Mouse (Mus musculus): Measurements from ENCODE around the gene Gmeb1.
"Not testable (repeated sequence)": the region's sequence is repeated elsewhere in the genome, so short reads cannot be mapped to it uniquely, and the experiment has no call there.

Gmeb1 gene

DNA sequence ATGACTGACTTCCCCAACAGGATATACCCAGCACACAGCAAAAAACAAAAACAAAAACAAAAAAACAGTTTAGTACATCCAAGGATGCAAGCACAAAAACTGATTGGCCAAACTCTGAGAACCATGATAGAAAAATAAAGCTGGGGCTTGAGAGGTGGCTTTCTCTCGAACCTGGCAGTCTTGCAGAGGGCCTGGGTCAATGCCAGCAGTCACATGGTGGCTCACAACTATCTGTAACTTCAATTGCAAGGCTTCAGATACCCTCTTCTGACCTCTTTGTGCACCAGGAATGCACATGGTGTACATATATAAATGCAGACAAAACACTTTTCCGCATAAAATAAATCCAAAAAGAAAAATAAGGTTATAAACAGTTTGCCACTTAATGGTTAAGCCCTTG is 11.8 kb upstream of the Gmeb1 start:
- no peak for DNase-seq

DNA sequence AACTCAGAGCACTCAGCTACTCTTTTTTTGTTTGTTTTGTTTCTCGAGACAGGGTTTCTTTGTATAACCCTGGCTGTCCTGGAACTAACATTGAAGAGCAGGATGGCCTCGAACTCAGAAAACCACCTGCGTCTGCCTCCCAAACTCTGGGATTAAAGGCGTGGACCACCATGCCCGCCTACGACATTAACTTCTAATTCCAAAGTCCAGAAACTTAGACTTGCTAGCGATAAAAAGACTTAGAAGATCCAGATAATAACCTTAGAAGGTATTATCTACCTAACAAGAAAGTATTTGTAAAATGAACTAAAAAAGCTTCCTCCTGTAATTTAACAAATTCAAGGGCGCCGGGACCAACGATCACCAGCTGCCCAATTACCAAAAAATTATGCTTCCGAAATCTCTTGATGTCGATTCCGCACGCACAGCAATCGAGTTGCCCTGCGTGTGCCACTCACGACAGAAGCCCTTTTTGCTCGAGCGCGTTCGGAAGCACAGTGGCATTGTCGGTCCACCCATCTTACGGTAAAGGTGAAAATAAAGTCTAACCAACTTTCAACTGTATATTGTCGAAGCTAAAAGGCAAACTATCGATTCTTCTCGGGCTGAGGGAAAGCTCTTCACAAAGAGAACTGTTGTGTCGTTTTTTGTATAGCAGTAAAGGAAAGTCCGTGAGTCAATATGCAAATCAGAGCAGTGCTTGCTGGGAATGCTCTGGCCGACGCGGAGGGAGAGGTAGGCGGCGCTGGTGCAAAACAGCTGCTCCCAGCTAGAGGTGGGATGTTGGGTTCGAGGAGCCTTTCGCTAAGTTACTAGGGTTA is 8.5 kb upstream of the Gmeb1 start:
- peak; percentile 65 to 85 for DNase-seq

DNA sequence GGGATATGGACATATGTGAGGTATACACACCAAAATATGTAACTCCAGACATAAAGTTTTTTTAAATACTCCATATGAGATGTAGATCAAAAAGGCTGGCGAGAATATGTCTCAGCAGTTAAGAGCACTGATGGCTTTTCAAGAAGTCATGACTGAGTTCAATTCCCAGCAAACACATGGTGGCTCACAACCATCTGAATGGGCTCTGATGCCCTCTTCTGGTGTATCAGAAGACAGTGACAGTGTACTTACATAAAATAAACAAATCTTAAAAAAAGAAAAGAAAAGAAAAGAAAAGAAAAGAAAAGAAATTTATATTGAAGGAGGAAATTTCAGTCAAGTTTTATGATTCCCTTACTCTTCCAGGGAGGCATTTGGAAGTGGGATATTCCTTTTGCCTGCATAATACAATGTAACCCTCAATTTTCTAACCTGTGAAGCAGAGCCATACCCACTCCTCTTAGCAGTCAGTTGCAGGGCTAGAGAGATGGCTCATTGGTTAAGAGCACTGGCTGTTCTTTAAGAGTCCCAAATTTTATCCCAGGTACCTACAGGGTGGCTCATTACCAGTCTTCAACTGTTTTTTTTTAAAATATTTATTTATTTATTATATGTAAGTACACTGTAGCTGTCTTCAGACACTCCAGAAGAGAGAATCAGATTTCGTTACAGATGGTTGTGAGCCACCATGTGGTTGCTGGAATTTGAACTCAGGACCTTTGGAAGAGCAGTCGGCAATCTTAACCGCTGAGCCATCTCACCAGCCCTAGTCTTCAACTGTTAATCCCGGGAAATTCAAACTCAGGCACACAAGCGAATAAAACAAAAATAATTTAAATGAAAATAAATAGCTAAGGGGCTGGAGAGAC is 7.7 kb upstream of the Gmeb1 start:
- no peak for DNase-seq

DNA sequence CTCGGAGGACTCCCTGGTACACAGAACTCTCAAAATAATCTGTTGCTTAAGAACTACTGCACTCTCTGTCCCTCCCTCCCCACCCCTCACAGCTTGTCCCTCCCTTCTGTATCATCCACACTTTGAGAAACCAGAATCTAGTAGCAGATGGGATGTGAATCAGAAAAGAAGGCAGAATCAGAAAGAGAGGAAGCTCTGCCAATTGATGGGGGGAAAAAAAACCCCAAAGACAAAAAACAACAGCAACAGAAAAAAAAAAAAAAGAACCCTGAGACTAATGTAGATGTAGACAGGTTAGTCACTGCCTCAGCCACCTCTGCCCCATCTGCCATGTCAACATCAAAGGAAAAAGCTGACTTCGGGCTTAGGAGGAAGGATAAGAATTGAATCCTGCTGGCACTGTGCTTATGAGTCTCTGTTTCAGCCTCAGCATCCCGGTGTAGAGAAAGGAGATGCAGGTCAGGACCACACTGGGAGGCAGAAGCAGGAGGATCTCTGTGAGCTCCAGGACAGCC is 5.5 kb upstream of the Gmeb1 start:
- no peak for DNase-seq

DNA sequence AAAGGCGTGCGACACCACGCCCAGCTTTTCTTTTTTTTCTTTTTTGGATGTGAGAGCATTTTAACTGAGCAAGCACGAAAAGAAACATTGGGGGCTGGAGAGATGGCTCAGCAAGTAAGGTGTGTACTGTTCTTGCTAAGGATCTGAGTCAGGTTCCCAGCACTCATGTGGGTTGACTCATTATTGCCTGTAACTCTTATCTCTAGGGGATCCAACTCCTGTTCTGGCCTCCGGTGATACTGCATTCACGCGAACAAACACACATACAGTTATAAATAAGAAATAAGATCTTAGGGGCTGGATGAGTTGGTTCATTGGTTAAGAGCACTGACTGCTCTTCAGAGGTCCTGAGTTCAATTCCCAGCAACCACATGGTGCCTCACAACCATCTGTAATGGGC is 1.9 kb upstream of the Gmeb1 start:
- no peak for DNase-seq

DNA sequence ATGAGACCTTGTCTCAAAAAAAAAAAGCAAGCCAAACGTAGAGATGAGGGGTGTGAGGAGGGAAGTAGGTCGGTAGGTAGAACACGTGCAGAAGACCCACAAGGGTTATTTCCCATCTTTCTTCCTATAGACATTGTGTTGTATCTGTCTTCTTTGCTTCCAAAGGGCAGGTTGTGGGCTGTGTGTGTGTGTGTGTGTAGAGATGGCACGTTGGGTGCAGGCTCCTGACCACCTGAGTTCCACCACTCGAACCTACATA is 885 bp upstream of the Gmeb1 start:
- DNase-seq, result no peak

DNA sequence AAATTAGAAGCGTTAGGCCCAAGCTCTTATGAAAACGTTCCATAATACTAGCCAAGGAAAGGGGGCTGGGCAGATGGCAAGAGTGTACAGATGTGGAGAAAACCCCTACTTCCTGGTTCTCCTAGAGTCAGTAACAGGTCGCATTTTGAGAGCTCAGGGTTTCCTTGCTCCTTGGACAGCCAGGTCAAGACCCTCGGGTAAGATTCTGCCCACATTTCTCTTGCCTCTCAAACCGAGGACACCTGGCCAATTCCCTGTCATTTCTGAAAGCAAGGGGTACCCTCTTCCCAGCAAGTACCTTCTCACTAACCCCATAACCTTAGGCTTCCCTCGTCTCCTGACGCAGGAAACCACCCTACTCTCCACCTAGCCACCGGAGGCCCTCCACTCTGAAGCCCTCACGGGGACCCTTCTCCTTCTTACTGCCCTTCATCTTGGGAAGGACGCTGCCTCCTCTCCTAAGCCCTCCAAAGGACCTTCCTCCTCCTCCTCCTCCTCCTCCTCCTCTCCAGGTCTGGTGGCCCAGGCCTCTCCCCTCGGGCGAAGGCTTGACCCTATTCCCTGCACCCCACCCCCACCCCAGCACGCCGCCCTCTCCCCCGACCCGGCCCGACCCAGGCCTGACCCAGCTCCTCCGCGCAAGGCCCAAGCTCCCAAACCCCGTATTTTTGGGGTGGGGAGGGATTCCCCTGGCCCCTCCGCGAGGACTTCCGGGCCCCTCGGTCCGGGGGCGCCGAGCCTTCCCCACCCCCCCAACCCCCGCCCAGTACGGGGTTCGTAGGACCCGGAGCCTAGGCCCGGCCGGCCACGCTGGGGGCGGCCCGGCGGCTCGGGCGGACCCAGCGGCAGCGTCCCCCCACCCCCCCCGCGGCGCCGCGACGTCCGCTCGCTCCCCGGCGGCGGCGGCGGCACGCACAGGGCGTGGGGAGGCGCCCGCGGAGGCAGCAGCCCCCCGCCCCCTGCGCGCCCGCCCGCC is 710 bp downstream of the Gmeb1 start:
- DNase-seq, result peak; percentile 22 to 47

DNA sequence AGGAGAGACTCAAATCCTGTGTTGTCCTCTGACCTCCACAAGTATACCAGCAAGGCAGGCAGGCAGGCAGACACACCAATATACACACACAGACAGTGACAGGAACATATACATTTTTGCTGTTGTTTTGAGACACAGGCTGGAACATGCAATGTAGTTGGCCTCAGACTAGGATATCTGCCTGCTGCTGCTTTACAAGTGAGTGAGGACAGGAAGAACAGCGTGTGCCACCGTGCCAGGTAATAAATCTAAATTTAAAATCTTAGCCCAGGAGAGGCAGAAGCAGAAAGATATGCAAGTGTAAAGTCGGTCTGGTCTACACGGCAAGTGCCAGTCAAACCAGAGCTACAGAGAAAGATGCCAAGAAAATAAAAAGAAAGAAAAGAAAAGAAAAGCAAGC is 2.2 kb downstream of the Gmeb1 start:
- DNase-seq, result no peak

DNA sequence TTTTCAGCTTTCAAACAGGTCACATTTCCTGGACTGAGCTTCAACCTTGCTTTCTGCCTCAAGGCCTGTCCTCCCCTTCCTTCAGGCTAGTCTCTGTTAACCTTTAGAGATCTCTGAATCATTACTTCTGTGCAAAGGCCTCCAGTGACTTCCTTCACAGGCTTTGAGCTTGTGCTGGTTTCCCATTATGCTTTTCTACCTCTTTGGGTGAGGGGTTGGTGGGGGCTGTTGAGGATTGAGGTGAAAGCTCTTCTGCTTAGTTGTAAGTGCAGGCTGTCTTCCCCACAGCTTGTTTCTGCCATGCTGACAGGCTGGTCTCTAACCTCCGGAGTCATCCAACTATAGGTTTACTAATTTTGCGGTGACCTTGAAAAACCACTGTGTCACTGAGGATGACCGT is 5.0 kb downstream of the Gmeb1 start:
- DNase-seq, result no peak

DNA sequence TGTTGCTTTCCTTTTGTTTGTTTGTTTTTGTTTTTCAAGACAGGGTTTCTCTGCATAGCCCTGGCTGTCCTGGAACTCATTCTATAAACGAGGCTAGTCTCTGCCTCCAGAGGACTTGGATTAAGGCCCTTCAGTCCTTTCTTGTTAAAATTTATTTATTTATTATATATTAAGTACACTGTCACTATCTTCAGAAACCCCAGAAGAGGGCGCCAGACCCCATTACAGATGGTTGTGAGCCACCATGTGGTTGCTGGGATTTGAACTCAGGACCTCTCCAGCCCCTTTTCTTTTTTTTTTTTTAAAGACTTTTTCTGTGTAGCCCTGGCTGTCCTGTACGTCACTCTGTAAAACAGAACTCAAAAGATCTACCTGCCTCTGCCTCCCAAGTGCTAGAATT is 6.4 kb downstream of the Gmeb1 start:
- DNase-seq, result no peak

DNA sequence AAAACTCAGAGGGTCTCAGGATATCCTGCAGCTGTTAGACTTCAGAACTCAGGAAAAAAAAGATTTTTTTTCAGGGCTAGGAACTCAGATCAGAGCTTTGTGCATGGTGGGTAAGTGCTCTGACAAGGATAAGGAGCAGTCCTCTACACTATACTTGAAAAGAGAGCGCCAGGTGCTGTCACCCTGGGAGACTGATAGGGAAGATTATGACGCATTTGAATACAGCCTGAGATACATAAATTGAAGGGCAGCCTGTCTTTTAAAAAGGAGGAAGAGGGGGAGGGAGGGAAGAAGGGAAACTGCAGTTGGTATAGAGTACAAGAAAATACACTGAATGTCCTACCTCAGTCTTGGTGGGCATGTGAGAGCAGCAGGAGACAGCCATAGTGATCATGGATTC is 7.8 kb downstream of the Gmeb1 start:
- DNase-seq, result no peak

DNA sequence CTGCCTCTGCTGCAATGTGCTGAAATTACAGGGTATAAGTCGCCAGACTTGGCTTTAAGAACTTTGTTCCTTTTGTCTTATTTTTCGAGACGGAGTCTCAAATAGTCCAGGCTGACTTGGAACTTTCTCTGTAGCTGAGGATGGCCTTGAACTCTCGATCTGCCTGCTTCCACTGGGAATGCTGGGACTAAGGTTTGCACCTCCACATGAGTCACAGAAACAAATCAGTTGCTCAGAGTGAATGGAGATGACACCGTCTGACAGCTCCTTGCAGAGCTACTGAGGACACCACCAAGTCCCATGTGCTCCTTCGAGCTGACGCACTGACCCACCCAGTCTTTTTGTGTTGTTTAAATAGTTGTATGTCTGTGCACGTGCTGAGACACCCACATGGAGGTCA is 8.3 kb downstream of the Gmeb1 start:
- no peak for DNase-seq

DNA sequence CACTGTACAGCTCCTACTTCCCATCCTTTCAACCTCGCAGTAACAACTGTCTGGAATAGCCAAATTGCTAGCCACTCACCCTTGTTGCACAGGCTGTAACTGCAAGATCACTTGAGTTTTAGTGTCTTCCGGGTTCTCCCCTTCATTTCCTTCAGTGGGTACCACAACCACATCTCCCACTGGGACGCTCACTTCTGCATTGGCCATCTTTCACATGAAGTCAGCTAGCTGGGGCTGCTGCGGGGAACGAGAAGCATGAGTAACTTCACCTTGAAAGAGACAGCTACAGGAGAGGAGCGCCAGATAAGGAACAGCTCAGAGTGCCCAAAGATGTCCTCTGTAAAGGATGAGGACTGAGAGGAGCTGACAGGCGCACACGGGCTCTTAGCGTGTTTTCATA is 9.8 kb downstream of the Gmeb1 start:
- DNase-seq, result no peak

DNA sequence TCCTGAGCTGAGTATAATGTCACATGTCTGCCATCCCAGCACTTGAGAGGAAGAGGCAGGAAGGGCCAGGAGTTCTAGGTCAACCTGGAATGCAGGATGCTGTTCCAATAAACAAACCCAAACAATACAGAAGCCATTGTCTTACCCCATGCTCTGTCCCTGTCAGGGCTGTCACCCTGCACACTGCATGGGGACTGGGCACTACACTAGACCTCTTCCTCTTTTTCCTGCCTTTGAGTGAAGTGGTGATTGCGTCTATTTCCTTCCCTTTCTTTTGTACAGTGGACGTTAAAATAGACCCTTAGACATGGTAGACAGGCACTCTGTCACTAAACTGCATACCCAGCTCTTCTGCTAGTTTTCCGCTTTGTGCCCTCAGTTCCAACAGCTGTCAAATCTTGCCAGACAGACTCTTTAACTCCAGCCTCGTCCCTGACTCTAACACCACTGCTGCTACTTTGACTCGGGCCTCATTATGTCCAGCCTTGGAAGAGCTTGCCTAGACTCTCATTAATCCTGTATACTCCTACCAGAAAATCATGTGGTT is 13.9 kb downstream of the Gmeb1 start:
- no peak for DNase-seq

DNA sequence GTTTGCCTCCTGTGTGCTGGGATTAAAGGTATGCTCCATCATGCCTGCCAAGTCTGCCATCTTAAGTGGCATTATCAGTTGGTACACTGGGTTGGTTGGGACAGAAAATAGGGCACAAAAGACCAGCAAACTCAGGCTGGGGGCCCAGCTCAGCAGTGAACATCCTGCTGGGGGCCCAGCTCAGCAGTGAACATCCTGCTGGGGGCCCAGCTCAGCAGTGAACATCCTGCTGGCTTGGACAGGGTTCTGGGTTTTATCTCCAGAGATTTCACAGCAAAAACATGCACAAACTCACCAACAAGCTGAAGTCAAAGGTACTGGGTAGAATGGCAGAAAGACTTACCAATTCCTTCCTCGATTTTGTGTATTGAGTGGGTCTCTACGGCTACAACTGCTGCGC is 15.8 kb downstream of the Gmeb1 start:
- no peak for DNase-seq

DNA sequence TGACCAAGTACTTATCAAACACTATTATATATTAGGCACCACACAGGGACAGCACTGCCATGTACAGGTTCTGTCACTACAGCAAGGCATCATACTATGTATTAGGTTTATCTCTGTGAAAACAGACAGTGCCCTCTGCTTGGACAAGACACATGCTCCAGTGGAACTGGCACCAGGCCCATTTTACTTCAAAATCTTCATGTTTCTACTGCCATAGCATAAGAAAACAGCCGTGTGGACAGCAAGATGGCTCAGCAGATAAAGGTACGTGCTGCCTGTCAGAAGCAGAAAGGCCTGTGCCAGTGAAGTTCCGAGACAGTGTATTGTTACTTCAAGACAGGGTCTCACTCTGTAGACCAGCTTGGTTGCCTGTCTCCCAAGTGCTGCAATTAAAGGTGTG is 20.2 kb downstream of the Gmeb1 start:
- no peak for DNase-seq

DNA sequence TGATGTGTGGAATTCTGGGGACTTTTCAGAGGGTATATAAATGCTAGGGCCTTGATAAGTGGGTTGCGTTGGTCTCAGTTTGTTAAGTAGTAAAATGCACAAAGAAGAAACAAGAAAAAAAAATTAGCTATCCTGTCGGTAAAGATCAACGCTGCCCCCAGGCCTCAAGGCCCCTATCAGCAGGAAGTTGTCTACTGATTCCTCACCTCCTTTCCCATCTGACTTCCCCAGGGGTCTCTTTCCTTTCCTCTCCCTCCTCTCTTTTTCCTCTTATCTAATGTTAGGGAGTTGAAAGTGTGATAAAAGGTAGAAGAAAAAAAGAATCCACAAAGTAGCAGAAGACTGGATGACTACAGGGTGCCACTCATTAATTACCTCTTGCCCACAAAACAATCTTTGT is 21.0 kb downstream of the Gmeb1 start:
- no peak for DNase-seq

DNA sequence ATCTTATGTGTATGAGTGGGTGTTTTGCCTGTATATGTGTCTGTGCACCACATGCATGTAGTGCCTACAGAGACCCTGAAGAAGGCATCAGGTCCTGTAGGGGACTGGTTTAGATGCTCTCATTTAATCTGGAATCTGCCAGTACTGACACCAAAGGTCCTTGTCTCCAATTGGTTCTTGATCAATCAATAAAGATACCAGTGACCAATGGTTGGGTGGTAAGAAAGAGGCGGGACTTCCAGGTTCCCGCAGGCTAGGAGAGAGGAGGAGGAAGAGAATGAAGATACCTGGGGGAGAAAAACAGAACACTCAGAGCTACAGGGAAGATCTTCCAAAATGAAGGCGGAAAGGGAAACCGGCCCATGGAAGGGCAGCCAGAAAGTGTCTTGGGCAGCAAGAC is 23.0 kb downstream of the Gmeb1 start:
- DNase-seq, result no peak

DNA sequence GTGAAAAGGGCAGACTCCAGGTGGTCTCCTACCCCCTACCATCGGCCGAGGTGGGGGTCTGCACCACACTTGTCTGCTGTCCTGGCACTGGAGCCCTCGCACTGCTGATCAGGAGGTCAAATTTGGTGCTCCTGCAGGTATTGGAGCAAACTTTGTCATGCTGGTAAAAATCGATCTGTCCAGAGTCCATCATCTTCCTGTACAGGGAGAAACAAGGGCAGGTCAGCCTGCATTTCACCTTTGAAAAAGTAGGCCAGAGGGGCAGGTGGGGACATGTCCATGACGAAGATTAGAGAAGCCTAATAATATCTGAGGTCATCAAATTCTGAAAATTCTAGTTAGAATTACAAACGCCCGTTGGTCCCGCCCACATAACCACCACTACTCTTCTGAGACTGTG is 26.7 kb downstream of the Gmeb1 start:
- DNase-seq, result no peak

DNA sequence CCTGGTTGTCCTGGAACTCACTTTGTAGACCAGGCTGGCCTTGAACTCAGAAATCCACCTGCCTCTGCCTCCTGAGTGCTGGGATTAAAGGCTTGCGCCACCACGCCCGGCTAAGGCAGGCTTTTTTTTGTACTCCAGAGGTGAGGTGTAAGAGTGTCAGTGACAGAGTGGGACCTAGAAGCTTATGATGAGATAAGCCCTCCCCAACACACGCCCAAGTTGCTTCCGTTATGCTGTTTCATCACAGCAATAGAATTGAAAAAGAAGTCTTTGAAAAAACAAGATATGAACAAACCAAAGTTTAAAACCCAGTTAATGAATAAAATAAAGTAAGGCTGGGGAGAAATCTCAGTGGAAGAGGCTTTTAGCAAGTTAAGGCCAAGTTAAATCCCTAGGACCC is 31.0 kb downstream of the Gmeb1 start:
- no peak for DNase-seq

DNA sequence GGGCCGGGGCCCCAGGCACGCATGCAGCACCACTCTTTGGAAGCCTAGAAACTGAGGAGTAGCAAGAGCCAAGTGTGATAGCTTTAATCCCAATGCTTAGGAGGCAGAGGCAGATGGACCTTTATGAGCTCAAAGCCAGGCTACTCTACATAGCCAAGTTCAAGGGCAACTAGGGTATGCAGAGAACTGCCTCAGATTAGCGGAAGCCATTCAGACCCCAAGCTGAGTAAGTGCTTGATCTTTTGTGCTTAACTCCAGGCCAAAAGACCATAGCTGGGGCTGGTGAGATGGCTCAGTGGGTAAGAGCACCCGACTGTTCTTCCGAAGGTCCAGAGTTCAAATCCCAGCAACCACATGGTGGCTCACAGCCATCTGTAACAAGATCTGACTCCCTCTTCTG is 39.4 kb downstream of the Gmeb1 start:
- DNase-seq, result not testable (repeated sequence)

DNA sequence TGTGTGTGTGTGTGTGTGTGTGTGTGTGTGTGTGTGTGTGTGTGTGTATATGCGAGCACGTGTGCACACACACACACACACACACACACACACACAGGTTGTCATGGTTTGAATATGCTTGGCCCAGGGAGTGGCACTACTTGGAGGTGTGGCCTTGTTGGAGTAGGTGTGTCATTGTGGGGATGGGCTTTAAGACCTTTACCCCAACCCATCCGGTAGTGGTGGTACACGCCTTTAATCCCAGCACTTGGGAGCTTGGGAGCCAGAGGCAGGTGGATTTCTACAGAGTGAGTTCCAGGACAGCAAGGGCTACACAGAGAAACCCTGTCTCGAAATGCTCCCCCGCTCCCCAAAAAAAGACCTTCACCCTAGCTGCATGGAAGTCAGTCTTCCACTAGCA is 43.0 kb downstream of the Gmeb1 start:
- not testable (repeated sequence) for DNase-seq

DNA sequence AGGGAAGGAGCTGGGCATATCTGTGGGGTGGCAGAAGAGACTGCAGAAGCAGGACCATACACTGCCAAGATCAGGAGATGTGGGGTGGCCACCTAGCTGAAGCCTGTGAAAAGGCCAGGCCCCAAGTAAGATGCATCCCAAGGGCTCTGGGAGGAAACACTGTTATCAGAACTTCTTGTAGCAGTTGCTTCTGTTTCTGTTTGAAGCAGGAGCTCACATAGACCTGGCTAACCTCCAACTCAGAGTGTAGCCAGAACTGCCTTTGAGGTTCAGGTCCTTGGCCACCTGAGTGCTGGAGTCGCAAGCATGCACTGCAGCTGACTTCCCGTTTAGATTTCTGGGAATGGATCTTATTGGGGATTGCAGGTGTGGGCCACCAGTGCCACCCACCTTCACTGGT is 43.6 kb downstream of the Gmeb1 start:
- DNase-seq, result no peak

All from thymus, adult 18-20 months (tissue).